In genomic region chr6:120952475-120952874, GRCm38 (mm10) we compare ENCODE assay signal across 17 mouse cellular contexts.
"Had no signal": no experiment of that assay in that cellular context is flagged by ENCODE, and none has a peak within 500 bp of the region (broad histone marks: within the 10 kb centered on the region; RNA-seq: fewer than 3 reads in every experiment).

No protein-coding gene starts in this region.

- H3K4me3 ChIP-seq: neural tube, embryonic 12.5 days; neural tube, embryonic 13.5 days; neural tube, embryonic 15.5 days; stomach, embryonic 15.5 days had no signal

- H3K27ac ChIP-seq: neural tube, embryonic 12.5 days; neural tube, embryonic 13.5 days; neural tube, embryonic 15.5 days; stomach, embryonic 15.5 days; stomach, postnatal 0 days had no signal

- H3K27me3 ChIP-seq: neural tube, embryonic 12.5 days; neural tube, embryonic 13.5 days; neural tube, embryonic 15.5 days; stomach, embryonic 15.5 days had no signal

- H3K4me1 ChIP-seq: neural tube, embryonic 12.5 days; neural tube, embryonic 13.5 days; neural tube, embryonic 15.5 days; stomach, embryonic 15.5 days had no signal

- H3K9me3 ChIP-seq: neural tube, embryonic 12.5 days; neural tube, embryonic 13.5 days; neural tube, embryonic 15.5 days; stomach, embryonic 15.5 days had no signal

- H3K9ac ChIP-seq: neural tube, embryonic 12.5 days; neural tube, embryonic 13.5 days; neural tube, embryonic 15.5 days; stomach, embryonic 15.5 days had no signal

- DNase-seq: retina, postnatal 1 day; right cerebral cortex, adult 18-20 months; right cerebral cortex, postnatal 14 days; right cerebral cortex, postnatal 25 days; right cerebral cortex, postnatal 4 days; spleen, adult 18-20 months; thymus, adult 18-20 months; thymus, adult 2 months; thymus, postnatal 14 days; thymus, postnatal 25 days; thymus, postnatal 36 days; thymus, postnatal 4 days had no signal

- H3K4me2 ChIP-seq: neural tube, embryonic 12.5 days; neural tube, embryonic 13.5 days; neural tube, embryonic 15.5 days; stomach, embryonic 15.5 days had no signal
